Mouse (Mus musculus) limb, embryonic 14.5 days (tissue): ENCODE measurements around the gene Acox1. TPM values are rescaled to one million over a fixed set of nuclear protein-coding genes. Genes with fewer than 3 reads are reported as not detected.

Experiments used
- ATAC-seq: fragments of 200-750 bp; cut with Nextera tagmentation; 2 replicates; pipeline ENCODE4 v1.8.0; 2017; ENCODE audit warnings: low read depth, moderate number of reproducible peaks, moderate TSS enrichment; ENCODE audit not compliant: low FRiP score
- DNase-seq: peaks from one replicate; pipeline ENCODE4 v3.0.0-alpha.2; 2015; ENCODE audit warnings: low spot score
- H3K27ac ChIP-seq: fragments of 300-500 bp; sonication (generic); replicated peaks from 2 replicates; pipeline ENCODE4 v1.5.1; 2014; ENCODE audit warnings: low read depth, mild to moderate bottlenecking, low read length, moderate library complexity, mixed read lengths
- H3K27me3 ChIP-seq: fragments of 300-500 bp; sonication (generic); 2 replicates; pipeline ENCODE4 v1.6.1; 2014; ENCODE audit warnings: low read length, mixed read lengths; ENCODE audit not compliant: control insufficient read depth, insufficient read depth
- H3K36me3 ChIP-seq: fragments of 300-500 bp; sonication (generic); 2 replicates; pipeline ENCODE4 v1.6.1; 2014; ENCODE audit warnings: mild to moderate bottlenecking, low read length, moderate library complexity, mixed read lengths; ENCODE audit not compliant: control insufficient read depth, insufficient read depth
- H3K4me1 ChIP-seq: fragments of 300-500 bp; sonication (generic); 2 replicates; pipeline ENCODE4 v1.6.1; 2014; ENCODE audit warnings: antibody characterized with exemption, low read length, mixed read lengths; ENCODE audit not compliant: control insufficient read depth, insufficient read depth
- H3K4me2 ChIP-seq: fragments of 300-500 bp; sonication (generic); replicated peaks from 2 replicates; pipeline ENCODE4 v1.6.1; 2014; ENCODE audit warnings: low read depth, mild to moderate bottlenecking, low read length, moderate library complexity; ENCODE audit not compliant: severe bottlenecking
- H3K4me3 ChIP-seq: fragments of 300-500 bp; sonication (generic); replicated peaks from 2 replicates; pipeline ENCODE4 v1.5.1; 2014; ENCODE audit warnings: low read length
- H3K9ac ChIP-seq: fragments of 300-500 bp; sonication (generic); 2 replicates; pipeline ENCODE4 v1.6.1; 2014; ENCODE audit warnings: mild to moderate bottlenecking, low read depth, low read length, moderate library complexity; ENCODE audit not compliant: severe bottlenecking
- H3K9me3 ChIP-seq: fragments of 300-500 bp; sonication (generic); 2 replicates; pipeline ENCODE4 v1.6.1; 2016; ENCODE audit warnings: low read length; ENCODE audit not compliant: control insufficient read depth
- POLR2A ChIP-seq: fragments of 200-500 bp; IDR thresholded peaks from 2 replicates; pipeline ENCODE4 v1.8.0; 2012; ENCODE audit warnings: inconsistent platforms, mild to moderate bottlenecking, moderate library complexity, borderline replicate concordance; ENCODE audit not compliant: insufficient read depth, insufficient read length; ENCODE audit errors: extremely low read depth
- WGBS: fragments of 180-500 bp; shearing (Covaris S2); extraction: QIAGEN DNeasy Blood & Tissue Kit; methylation state at CpG from one replicate; pipeline ENCODE4 v1.1.7; 2014; 5-methylcytosine and 5-hydroxymethylcytosine counted together
- polyA plus RNA-seq, 2 experiments: library from polyadenylated mRNA; depleted of rRNA in 1 of 2; stranded (reverse) in 1 of 2; unstranded in 1 of 2; fragments of >200 nt; fragmentation: Nextera tagmentation in 1 of 2; extraction: Ambion mirVana in 1 of 2; gene quantifications; 2 replicates each; pipeline versions ENCODE4 v1.2.1 to v1.2.3; 2012 to 2014

Acox1 gene
- polyA plus RNA-seq, 2 experiments: 26.3 to 38.1 TPM

GRCm38 (mm10) chr11:116194619-116195018 lies 4.2 kb downstream of the Acox1 start:
- Histone ChIP-seq H3K4me3 (no peak overlapping the region), H3K4me2 (no peak overlapping the region), H3K36me3 (peaks cover 33% of the 10 kb centered on the region), H3K9me3 (no peaks in the 10 kb centered on the region), H3K9ac (no peak overlapping the region), H3K4me1 (peaks cover 6% of the 10 kb centered on the region), H3K27me3 (no peaks in the 10 kb centered on the region), H3K27ac (no peak overlapping the region)
- 93% methylated on average over 8 of the region's 8 CpGs for WGBS
- TF ChIP-seq POLR2A: no peak
- no peak for DNase-seq
- no peak for ATAC-seq

GRCm38 (mm10) chr11:116187226-116187930 lies 11.5 kb downstream of the Acox1 start:
- H3K4me1 ChIP-seq: no peaks in the 10 kb centered on the region
- H3K36me3 ChIP-seq: peaks cover 70% of the 10 kb centered on the region
- H3K27me3 ChIP-seq: no peaks in the 10 kb centered on the region
- H3K27ac ChIP-seq: 0 out of 2 replicates have a peak overlapping the region, but pooled peaks have one; percentile 43
- H3K9me3 ChIP-seq: no peaks in the 10 kb centered on the region
- no peak overlapping the region for H3K4me3 ChIP-seq
- no peak for TF ChIP-seq POLR2A
- ATAC-seq (no peak), DNase-seq (no peak)
- H3K4me2 ChIP-seq: no peak overlapping the region
- 74% methylated on average over 11 of the region's 11 CpGs for WGBS
- no peak overlapping the region for H3K9ac ChIP-seq

- TF ChIP-seq POLR2A: no peak
- DNase-seq: no peak
- H3K27me3 ChIP-seq: no peaks in the 10 kb centered on the region
- no peak for ATAC-seq
- WGBS: 79% methylated on average over 11 of the region's 11 CpGs
- H3K36me3 ChIP-seq: peaks cover 77% of the 10 kb centered on the region
- no peak overlapping the region for H3K4me2 ChIP-seq
- no peak overlapping the region for H3K9ac ChIP-seq
- H3K27ac ChIP-seq: no peak overlapping the region
- H3K4me3 ChIP-seq: no peak overlapping the region
- H3K9me3 ChIP-seq: no peaks in the 10 kb centered on the region
- no peaks in the 10 kb centered on the region for H3K4me1 ChIP-seq
Observed at GRCm38 (mm10) chr11:116186360-116186759, 12.5 kb downstream of the Acox1 start.

- peaks cover 74% of the 10 kb centered on the region for H3K36me3 ChIP-seq
- H3K4me3 ChIP-seq: no peak overlapping the region
- ATAC-seq (no peak), DNase-seq (no peak)
- H3K27me3 ChIP-seq: no peaks in the 10 kb centered on the region
- 75% methylated on average over 3 of the region's 3 CpGs for WGBS
- H3K4me2 ChIP-seq: no peak overlapping the region
- 0 out of 2 replicates have a peak overlapping the region, but pooled peaks have one; percentile 43 for H3K27ac ChIP-seq
- H3K4me1 ChIP-seq: no peaks in the 10 kb centered on the region
- TF ChIP-seq POLR2A: no peak
- H3K9me3 ChIP-seq: no peaks in the 10 kb centered on the region
- H3K9ac ChIP-seq: no peak overlapping the region
Observed at GRCm38 (mm10) chr11:116185836-116186235, 13.0 kb downstream of the Acox1 start.

- Histone ChIP-seq H3K27ac (no peak overlapping the region), H3K36me3 (peaks cover 85% of the 10 kb centered on the region), H3K4me2 (no peak overlapping the region), H3K27me3 (no peaks in the 10 kb centered on the region), H3K4me3 (no peak overlapping the region), H3K9me3 (no peaks in the 10 kb centered on the region), H3K9ac (no peak overlapping the region), H3K4me1 (no peaks in the 10 kb centered on the region)
- TF ChIP-seq POLR2A: no peak
- DNase-seq (no peak), ATAC-seq (no peak)
- WGBS: 89% methylated on average over 20 of the region's 20 CpGs
Observed at GRCm38 (mm10) chr11:116178411-116179121, 20.3 kb downstream of the Acox1 start.
